Mouse (Mus musculus) cerebellum, postnatal 10 days (tissue): ENCODE data around the gene Dad1.
A peak's percentile ranks its signal among the peaks of the same experiment; 100 is the strongest.

ENCODE experiments used
- DNase-seq, 2 experiments: peaks; one replicate each; pipeline ENCODE4 v3.0.0; 2021; ENCODE audit warnings: mixed read lengths in 2 of 2

The Dad1 gene

GRCm38 (mm10) chr14:54205904-54206303 lies 48.0 kb downstream of the Dad1 start:
- DNase-seq = no peak

GRCm38 (mm10) chr14:54204786-54205185 lies 49.1 kb downstream of the Dad1 start:
- no peak for DNase-seq

DNA sequence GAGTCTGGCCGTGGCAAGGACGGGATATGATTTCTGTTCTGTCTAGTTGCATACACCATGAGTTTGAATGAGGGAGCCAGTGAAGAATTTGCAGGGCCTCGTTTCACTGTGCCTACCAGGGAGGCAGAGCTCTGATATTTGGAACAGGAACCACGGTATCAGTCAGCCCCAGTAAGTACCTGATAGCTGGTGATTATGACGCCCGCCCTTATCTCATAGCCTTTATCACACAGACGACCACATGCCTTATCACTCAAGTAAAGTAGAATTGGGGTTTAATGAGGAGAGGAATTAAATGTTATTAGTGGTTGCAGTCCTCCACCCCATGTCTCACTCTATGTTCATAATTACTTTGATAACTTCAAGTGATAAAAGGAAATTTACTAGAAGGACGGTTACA lies 49.6 kb downstream of the Dad1 start:
- no peak for DNase-seq

GRCm38 (mm10) chr14:54203776-54204175 lies 50.1 kb downstream of the Dad1 start:
- DNase-seq = no peak

- DNase-seq = no peak
Observed at GRCm38 (mm10) chr14:54203207-54203606, 50.7 kb downstream of the Dad1 start.

GRCm38 (mm10) chr14:54200363-54200762 lies 53.5 kb downstream of the Dad1 start:
- DNase-seq = no peak

DNA sequence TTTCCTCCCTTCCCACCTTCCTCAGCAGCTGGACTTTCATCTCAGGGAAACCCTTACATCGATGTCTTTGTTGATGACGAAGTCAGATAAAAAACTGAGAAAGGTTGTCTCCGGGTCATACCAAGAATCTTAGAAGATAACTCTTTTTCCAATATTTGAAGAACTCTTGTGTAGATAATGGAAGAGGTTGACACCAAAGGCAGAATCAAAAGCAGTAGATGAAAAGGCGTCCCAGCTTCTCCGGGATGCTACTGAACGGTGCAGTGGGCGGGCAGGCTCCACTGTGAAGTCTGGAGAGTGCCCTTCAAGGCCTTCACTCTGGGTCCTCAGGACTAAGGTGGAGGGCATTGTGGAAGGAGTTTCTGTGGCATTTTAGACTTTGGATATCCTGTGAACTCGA lies 54.2 kb downstream of the Dad1 start:
- no peak for DNase-seq

DNA sequence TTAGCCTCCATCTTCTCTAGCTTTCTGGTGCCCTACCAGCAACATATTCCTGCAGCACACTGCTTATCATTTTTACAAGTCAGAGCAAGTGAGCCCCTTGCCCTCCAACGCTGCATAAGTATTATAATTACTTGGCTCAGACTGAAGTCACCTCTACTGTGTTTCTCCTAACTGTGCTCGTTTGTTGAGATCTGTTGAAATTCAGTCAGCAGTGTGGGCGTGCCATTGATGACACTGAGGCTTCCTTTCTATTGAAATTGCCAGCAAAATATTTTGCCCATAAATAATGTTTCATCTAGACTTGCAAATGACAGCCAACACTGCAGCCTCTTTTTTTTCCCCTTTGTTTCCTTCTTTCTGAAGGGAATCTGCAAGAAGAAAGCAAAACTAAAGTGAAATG lies 56.2 kb downstream of the Dad1 start:
- no peak for DNase-seq

DNA sequence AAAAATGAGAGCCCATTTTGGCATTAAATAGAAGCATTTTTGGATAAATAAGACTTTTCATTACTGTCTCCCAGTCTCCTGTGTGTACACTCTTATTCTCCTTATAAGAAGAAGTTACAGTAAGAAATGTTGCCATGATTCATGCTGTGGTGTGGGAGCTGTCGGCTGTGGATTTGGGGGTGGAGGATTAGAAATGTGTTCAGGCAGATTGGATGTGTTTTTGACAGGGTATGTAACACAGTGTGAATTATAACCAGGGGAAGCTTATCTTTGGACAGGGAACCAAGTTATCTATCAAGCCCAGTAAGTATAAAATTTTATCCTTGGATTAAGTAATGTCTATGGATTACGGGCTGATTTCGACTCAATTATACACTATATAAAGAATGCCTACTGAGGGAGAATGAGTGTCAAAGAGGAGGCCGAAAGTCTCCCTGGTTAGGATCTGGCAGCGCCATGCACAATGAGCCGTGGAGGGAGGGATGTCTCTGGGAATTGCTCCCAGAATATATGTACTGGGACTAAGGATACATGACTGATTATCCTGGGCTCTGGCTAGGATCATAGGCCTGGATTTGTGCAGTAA lies 58.0 kb downstream of the Dad1 start:
- no peak for DNase-seq

DNA sequence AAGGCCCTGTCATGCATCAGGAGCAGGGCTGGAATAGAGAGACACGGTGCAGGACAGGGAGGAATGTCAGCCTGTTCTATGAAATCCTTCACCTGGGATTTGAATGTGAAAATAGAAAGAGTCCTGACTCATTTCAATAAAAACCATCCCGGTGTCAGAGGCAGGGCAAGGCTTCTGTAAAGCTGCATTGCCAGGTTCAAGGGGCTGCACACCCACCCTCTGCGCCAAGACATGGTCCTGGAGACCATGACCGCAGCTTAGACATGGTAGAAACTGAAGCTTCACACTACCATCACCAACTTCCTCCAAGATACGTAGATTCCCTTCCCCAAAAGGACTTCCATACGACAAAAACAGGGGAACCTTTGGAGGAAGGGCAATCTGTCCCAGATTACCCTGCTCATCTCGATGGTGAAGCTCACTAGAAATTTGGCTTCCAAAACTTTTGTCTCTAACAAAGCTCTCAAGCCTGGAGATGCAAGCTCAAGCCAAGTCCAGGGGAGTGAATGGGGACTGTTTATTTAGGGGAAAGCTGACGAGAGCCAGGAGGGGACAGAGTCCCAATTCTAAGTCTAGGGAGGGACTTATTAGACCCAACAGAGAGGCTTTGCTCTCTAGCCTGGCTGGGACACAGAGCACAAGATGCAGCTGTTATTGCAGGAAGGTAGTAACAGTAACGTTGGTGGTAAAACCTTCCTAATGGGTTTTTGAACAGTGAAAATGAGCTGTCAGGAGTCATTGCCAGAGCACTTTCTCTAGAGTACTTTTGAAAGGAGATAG lies 60.4 kb downstream of the Dad1 start:
- DNase-seq = no peak

DNA sequence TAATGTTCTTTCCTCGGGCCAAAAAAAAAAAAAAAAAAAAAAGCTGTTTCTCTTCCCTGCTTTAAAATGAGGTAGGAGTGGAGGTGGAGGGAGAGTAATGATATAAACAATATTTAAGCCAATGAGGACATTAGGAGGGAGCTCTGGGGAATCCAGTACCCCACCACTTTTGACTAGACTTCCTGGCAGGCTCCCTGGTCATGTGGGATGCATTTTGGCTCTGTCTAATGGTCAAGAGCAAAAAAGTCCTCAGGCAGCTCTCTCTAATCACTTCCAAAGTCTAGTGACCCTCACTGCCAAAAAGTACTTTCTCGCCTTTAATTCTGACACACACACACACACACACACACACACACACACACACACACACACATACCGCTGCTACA lies 61.4 kb downstream of the Dad1 start:
- DNase-seq = peak; percentile 39 to 53

- DNase-seq = peak; percentile 55 to 59
Observed at GRCm38 (mm10) chr14:54191594-54192461, 62.1 kb downstream of the Dad1 start.

DNA sequence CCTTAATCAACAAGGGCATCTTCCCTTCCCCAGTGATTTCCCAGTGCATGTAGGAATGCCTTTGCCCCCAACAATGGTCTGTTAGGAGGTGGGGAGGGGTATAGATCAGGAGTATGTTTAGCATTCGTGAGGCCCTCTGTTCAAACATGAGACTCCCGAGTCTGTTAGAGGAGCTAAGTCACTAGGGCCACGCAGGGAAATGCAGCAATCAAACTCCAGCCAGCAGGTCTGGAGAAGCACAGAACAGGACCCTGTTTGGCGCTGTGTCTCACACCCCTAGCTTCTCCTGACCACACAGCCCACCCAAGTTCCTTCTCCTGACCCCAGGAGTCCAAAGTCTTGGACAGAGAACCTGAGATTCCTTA lies 62.9 kb downstream of the Dad1 start:
- no peak for DNase-seq

DNA sequence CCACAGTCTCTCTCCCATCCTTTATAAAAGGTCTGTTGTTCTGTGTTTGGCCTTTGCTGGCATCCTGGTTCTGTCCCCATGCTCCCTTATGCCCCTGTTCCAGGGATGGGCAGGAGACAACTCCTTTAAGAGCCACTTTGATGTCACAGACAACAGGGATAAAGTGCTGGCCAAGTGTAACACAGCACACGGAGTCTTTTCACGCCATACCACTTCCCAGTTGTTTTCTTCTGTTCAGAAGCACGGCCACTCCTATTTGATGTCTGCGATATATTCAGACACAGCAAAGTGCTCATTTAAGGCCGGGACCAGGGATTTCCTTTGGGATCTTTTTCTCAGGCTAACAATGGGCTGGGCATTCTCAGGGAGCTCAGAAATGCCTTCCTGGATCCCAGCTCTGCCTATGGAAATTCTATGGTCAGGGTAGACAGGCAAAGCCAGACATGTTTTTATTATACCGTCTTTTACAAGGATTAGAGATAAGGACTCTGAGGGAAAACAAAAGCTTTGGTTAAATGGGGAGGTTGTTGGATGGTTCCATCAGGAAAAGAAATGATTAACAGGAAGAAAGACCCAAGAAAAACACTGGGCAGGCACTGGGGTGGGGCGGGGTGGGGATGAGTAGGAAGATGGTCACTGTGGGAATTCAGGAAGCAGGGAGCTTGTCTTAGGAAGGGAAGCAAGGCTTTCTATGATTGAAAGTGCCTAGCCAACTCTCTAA lies 63.4 kb downstream of the Dad1 start:
- DNase-seq = no peak

DNA sequence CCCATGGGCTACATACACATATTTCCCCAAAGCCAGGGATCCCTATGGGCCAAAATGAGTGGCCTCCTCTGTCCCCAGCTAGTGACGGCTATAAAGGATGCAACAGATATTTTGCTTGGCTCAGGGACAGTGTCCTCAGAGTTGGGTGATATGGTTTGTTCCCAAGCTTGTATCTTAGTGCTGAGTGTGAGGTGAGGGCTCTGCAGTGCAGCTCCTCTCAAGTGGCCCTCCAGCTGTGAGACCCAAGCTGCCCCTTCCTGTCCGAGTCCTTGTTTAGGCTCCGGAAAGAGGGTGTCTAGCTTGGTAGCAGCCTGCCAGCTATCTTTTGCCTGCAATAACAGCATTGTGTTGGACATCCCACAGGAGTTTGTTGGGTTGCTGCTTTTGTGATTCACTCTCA lies 64.6 kb downstream of the Dad1 start:
- no peak for DNase-seq

GRCm38 (mm10) chr14:54187211-54187610 lies 66.7 kb downstream of the Dad1 start:
- no peak for DNase-seq
